ENCODE assay signal across 20 mouse cellular contexts in genomic region chr5:134756031-134756430, GRCm38 (mm10). TPM values are rescaled to one million over a fixed set of nuclear protein-coding genes. Genes with fewer than 3 reads are reported as not detected.
DNase-seq lines count a peak whose midpoint lies in the region; ATAC-seq and TF ChIP-seq lines count a peak whose summit lies in the region.
"Had no signal": no experiment of that assay in that cellular context is flagged by ENCODE, and none has a peak within 500 bp of the region (broad histone marks: within the 10 kb centered on the region; RNA-seq: fewer than 3 reads in every experiment).

No protein-coding gene starts in this region.

- H3K27me3 ChIP-seq in embryonic facial prominence, embryonic 13.5 days, result peaks cover 9% of the 10 kb centered on the region; the same call in 1 of the 2 replicates
- H3K27me3 ChIP-seq in embryonic facial prominence, embryonic 10.5 days (replicated peaks; ENCODE audit: low read depth, poor library complexity, severe bottlenecking), result peaks cover 35% of the 10 kb centered on the region
- peaks cover 69% of the 10 kb centered on the region for H3K27me3 ChIP-seq in heart, embryonic 10.5 days (ENCODE audit: insufficient read depth, poor library complexity, severe bottlenecking)
- peaks cover 33% of the 10 kb centered on the region for H3K27me3 ChIP-seq in heart, embryonic 12.5 days (replicated peaks)
- no peaks in the 10 kb centered on the region for H3K27me3 ChIP-seq in lung, postnatal 0 days (replicated peaks; ENCODE audit: insufficient read depth, low read length)
- H3K27me3 ChIP-seq in thymus, adult 2 months (ENCODE audit: control insufficient read depth, insufficient read depth, low read length), result no peaks in the 10 kb centered on the region
- H3K27me3 ChIP-seq: forebrain, embryonic 13.5 days; hindbrain, embryonic 15.5 days had no signal

- H3K4me3 ChIP-seq in embryonic facial prominence, embryonic 13.5 days, result no peak overlapping the region
- H3K4me3 ChIP-seq in embryonic facial prominence, embryonic 10.5 days, result no peak overlapping the region
- H3K4me3 ChIP-seq in heart, embryonic 10.5 days, result peak overlapping the region; percentile 3; the same call in 1 of the 2 replicates
- H3K4me3 ChIP-seq in heart, embryonic 12.5 days, result no peak overlapping the region
- H3K4me3 ChIP-seq in lung, postnatal 0 days (ENCODE audit: low read depth, low read length), result no peak overlapping the region
- no peak overlapping the region for H3K4me3 ChIP-seq in thymus, adult 2 months (ENCODE audit: control insufficient read depth, insufficient read depth, low read length)
- H3K4me3 ChIP-seq: forebrain, embryonic 13.5 days; hindbrain, embryonic 15.5 days had no signal

- H3K9ac ChIP-seq in embryonic facial prominence, embryonic 13.5 days, result peak overlapping the region; percentile 32; the same call in 1 of the 2 replicates
- H3K9ac ChIP-seq in heart, embryonic 12.5 days, result no peak overlapping the region
- 0 out of 2 replicates have a peak overlapping the region, but pooled peaks have one; percentile 8 for H3K9ac ChIP-seq in lung, postnatal 0 days (replicated peaks; ENCODE audit: low read depth)
- H3K9ac ChIP-seq: forebrain, embryonic 13.5 days; forebrain, postnatal 0 days; hindbrain, embryonic 15.5 days had no signal

- DNase-seq in embryonic facial prominence, embryonic 10.5 days (ENCODE audit: low spot score), result no peak
- DNase-seq in heart, embryonic 10.5 days (ENCODE audit: low spot score), result no peak
- no peak for DNase-seq in lung, postnatal 0 days (ENCODE audit: low spot score)
- no peak for DNase-seq in lung, postnatal 25 days (ENCODE audit: low spot score)
- DNase-seq in thymus, adult 2 months, result no peak
- DNase-seq: adrenal gland, postnatal 14 days; B cell, adult 2 months; cerebellum, adult 11-12 months; cerebellum, adult 9-10 months; cerebellum, postnatal 25 days; forebrain, postnatal 0 days; heart, postnatal 10 days; kidney, adult 11 months; kidney, adult 9 months had no signal

- H3K36me3 ChIP-seq in embryonic facial prominence, embryonic 13.5 days, result no peaks in the 10 kb centered on the region
- H3K36me3 ChIP-seq in embryonic facial prominence, embryonic 10.5 days (replicated peaks), result no peaks in the 10 kb centered on the region
- H3K36me3 ChIP-seq in heart, embryonic 10.5 days, result no peaks in the 10 kb centered on the region
- no peaks in the 10 kb centered on the region for H3K36me3 ChIP-seq in heart, embryonic 12.5 days
- no peaks in the 10 kb centered on the region for H3K36me3 ChIP-seq in lung, postnatal 0 days (ENCODE audit: insufficient read depth, low read length)
- no peaks in the 10 kb centered on the region for H3K36me3 ChIP-seq in thymus, adult 2 months (ENCODE audit: control insufficient read depth, insufficient read depth, low read length)
- H3K36me3 ChIP-seq: hindbrain, embryonic 15.5 days had no signal

- TF ChIP-seq EP300 in lung, postnatal 0 days (IDR thresholded peaks at IDR 0.05), result no peak

- H3K4me2 ChIP-seq in embryonic facial prominence, embryonic 13.5 days, result no peak overlapping the region
- no peak overlapping the region for H3K4me2 ChIP-seq in heart, embryonic 12.5 days
- H3K4me2 ChIP-seq in lung, postnatal 0 days (replicated peaks; ENCODE audit: low read depth, low read length), result no peak overlapping the region
- H3K4me2 ChIP-seq: forebrain, embryonic 13.5 days; heart, embryonic 11.5 days; hindbrain, embryonic 15.5 days had no signal

- TF ChIP-seq CTCF in lung, postnatal 0 days (IDR thresholded peaks at IDR 0.05), result no peak
- no peak for TF ChIP-seq CTCF in thymus, adult 2 months (IDR thresholded peaks at IDR 0.05; ENCODE audit: borderline replicate concordance, control insufficient read depth, extremely low read depth, insufficient read depth, low read length, poor library complexity)

- H3K9me3 ChIP-seq in embryonic facial prominence, embryonic 13.5 days, result no peaks in the 10 kb centered on the region
- no peaks in the 10 kb centered on the region for H3K9me3 ChIP-seq in embryonic facial prominence, embryonic 10.5 days
- no peaks in the 10 kb centered on the region for H3K9me3 ChIP-seq in heart, embryonic 10.5 days
- H3K9me3 ChIP-seq in heart, embryonic 12.5 days (replicated peaks), result no peaks in the 10 kb centered on the region
- H3K9me3 ChIP-seq in lung, postnatal 0 days (ENCODE audit: low read length), result no peaks in the 10 kb centered on the region
- H3K9me3 ChIP-seq: forebrain, embryonic 13.5 days; hindbrain, embryonic 15.5 days had no signal

- no peak for ATAC-seq in embryonic facial prominence, embryonic 13.5 days (ENCODE audit: insufficient number of reproducible peaks, insufficient read depth, low FRiP score, low TSS enrichment, low read depth)
- no peak for ATAC-seq in heart, embryonic 12.5 days (ENCODE audit: insufficient number of reproducible peaks, low FRiP score)
- no peak for ATAC-seq in lung, postnatal 0 days
- ATAC-seq: CD4-positive, CD25-positive, alpha-beta regulatory T cell, adult 4 months; forebrain, embryonic 13.5 days; forebrain, postnatal 0 days had no signal

- 0 out of 2 replicates have a peak overlapping the region, but pooled peaks have one; percentile 16 for H3K27ac ChIP-seq in embryonic facial prominence, embryonic 13.5 days
- no peak overlapping the region for H3K27ac ChIP-seq in embryonic facial prominence, embryonic 10.5 days (replicated peaks)
- H3K27ac ChIP-seq in heart, embryonic 10.5 days, result 0 out of 2 replicates have a peak overlapping the region, but pooled peaks have one; percentile 29
- no peak overlapping the region for H3K27ac ChIP-seq in heart, embryonic 12.5 days (ENCODE audit: poor library complexity, severe bottlenecking)
- no peak overlapping the region for H3K27ac ChIP-seq in lung, postnatal 0 days (ENCODE audit: low read length)
- no peak overlapping the region for H3K27ac ChIP-seq in thymus, adult 2 months (ENCODE audit: control insufficient read depth, insufficient read depth, low read length)
- H3K27ac ChIP-seq: forebrain, embryonic 13.5 days; hindbrain, embryonic 15.5 days had no signal

- TF ChIP-seq POLR2A in thymus, adult 2 months (IDR thresholded peaks at IDR 0.05; ENCODE audit: control insufficient read depth, extremely low read depth, insufficient read depth, low read length, poor library complexity), result no peak

- peaks cover 32% of the 10 kb centered on the region for H3K4me1 ChIP-seq in embryonic facial prominence, embryonic 13.5 days
- H3K4me1 ChIP-seq in embryonic facial prominence, embryonic 10.5 days, result peaks cover 10% of the 10 kb centered on the region
- H3K4me1 ChIP-seq in heart, embryonic 10.5 days, result peaks cover 16% of the 10 kb centered on the region
- peaks cover 10% of the 10 kb centered on the region; the same call in 1 of the 2 replicates for H3K4me1 ChIP-seq in heart, embryonic 12.5 days (replicated peaks)
- H3K4me1 ChIP-seq in lung, postnatal 0 days (ENCODE audit: insufficient read depth, low read depth, low read length), result no peaks in the 10 kb centered on the region
- no peaks in the 10 kb centered on the region for H3K4me1 ChIP-seq in thymus, adult 2 months (replicated peaks; ENCODE audit: control insufficient read depth, insufficient read depth, low read length)
- H3K4me1 ChIP-seq: forebrain, embryonic 13.5 days had no signal

- 20% methylated on average over 13 of the region's 13 CpGs for WGBS in embryonic facial prominence, embryonic 13.5 days
- WGBS in embryonic facial prominence, embryonic 10.5 days, result 20% methylated on average over 13 of the region's 13 CpGs
- 12% methylated on average over 13 of the region's 13 CpGs for WGBS in heart, embryonic 10.5 days
- WGBS in heart, embryonic 12.5 days, result 13% methylated on average over 13 of the region's 13 CpGs
- 40% methylated on average over 13 of the region's 13 CpGs for WGBS in lung, postnatal 0 days
- 54% methylated on average over 13 of the region's 13 CpGs for whole genome bisulfite sequencing in thymus, adult 2 months

RNA-seq across cellular contexts. Expression of gene Eln, which starts 8.9 kb away (rescaled TPM):
- polyA plus RNA-seq in embryonic facial prominence, embryonic 13.5 days (2015; fragmentation: Nextera tagmentation; extraction: Ambion mirVana), result 81.1 and 93.0 TPM in 2 replicates
- 2.4 and 3.9 TPM in 2 replicates for polyA plus RNA-seq in embryonic facial prominence, embryonic 10.5 days (2016; fragmentation: Nextera tagmentation; extraction: Ambion mirVana)
- polyA plus RNA-seq in heart, embryonic 10.5 days (2016; fragmentation: Nextera tagmentation; extraction: Ambion mirVana), result 4.8 and 8.0 TPM in 2 replicates
- 147 and 150 TPM in 2 replicates for polyA plus RNA-seq in heart, embryonic 12.5 days (2016; fragmentation: Nextera tagmentation; extraction: Ambion mirVana)
- polyA plus RNA-seq in lung, postnatal 0 days (2015; fragmentation: Nextera tagmentation; extraction: Ambion mirVana), result 1,769 and 1,865 TPM in 2 replicates
- polyA plus RNA-seq in thymus, adult 2 months (2012; rRNA removed), result 32.2 and 35.5 TPM in 2 replicates
- polyA plus RNA-seq: CD4-positive, CD25-positive, alpha-beta regulatory T cell, adult 4 months had no signal

Comparison
In these comparisons a context has a peak if more than half of its experiments do, and no peak if none do; other contexts are left out.
1. H3K27ac ChIP-seq: peak in embryonic facial prominence, embryonic 13.5 days (single experiment) and heart, embryonic 10.5 days (single experiment); none in embryonic facial prominence, embryonic 10.5 days (single experiment), heart, embryonic 12.5 days (single experiment), lung, postnatal 0 days (single experiment) and thymus, adult 2 months (single experiment).
2. RNA of gene Eln, which starts 8.9 kb away (polyA plus RNA-seq): 1,769 to 1,865 TPM in lung, postnatal 0 days; 147 to 150 TPM in heart, embryonic 12.5 days, 81.1 to 93.0 TPM in embryonic facial prominence, embryonic 13.5 days, 32.2 to 35.5 TPM in thymus, adult 2 months, 4.8 to 8.0 TPM in heart, embryonic 10.5 days and 2.4 to 3.9 TPM in embryonic facial prominence, embryonic 10.5 days; every median in the first group is over 10 times any median in the second.